Mouse (Mus musculus) adrenal gland, postnatal 25 days (tissue): ENCODE measurements at regions not wholly inside any gene's neighbourhood (a gene's known extent, or its start where the extent isn't known, plus 50 kb on each side); places are given as distances from the start of the nearest gene placed in this dataset.

Experiments
- DNase-seq: peaks from one replicate; pipeline ENCODE4 v3.0.0; 2021; ENCODE audit warnings: mixed read lengths

- no peak for DNase-seq
These were observed 601.0 kb upstream of the Nrp1 start for GRCm38 (mm10) chr8:127757396-127757795.

DNA sequence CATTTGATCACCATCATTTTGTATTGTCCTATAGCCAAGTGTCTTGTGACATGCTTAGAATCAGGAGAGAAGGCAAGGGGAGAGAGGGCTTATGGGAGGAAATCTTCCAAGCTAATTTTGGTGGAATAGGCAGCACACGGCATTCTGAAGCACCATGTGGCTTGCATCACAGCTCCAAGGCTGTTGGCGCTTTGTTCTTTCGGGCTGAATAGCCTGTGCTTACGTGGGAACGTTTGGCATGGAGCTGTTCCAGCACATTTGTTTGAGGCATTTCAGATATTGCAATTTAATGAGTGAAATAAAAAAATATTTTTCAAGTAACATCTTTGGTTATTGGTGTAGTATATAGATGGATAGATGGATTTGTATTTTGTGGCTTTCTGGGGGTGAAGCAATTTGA lies 598.5 kb upstream of the Nrp1 start:
- no peak for DNase-seq

DNA sequence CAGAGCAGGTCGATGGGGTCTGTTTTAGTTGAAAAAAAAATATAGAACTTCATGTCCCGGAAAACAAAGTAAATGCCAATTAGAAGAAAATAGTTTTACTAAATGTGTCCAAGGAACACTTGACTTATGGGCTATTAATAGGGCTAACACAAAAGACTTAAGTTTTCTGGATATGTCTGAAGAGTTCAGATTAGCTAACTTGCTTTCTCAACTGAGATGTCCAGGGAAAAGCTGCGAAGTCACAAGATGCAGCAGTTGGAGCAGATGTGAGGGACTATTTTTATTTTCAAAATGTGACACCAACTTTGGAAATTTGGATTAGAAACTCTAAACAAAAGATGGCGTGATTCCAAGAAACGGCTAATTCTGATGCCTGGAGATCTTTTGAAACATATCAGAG lies 593.2 kb upstream of the Nrp1 start:
- DNase-seq = no peak

DNA sequence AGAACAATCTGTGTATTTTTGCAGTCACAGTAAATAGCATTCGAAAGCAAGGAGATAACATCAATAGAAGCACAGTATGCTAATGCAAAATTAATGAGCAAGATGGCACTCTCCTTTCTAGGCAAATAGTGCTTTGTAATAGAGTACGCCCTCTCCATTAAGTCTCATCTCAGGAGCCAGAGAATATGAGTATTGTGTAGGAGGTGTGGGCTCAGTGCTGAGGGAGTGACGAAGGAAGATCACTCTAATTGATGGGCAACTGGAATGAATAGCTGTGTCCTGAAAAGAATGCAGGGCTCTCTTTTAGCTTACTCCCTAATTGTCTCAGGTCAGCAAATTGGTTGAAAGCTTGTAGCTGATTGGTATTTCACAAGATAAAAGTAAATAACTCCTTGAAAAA lies 590.1 kb upstream of the Nrp1 start:
- no peak for DNase-seq

- DNase-seq = no peak
These were observed 588.8 kb upstream of the Nrp1 start for GRCm38 (mm10) chr8:127769651-127770050.

DNA sequence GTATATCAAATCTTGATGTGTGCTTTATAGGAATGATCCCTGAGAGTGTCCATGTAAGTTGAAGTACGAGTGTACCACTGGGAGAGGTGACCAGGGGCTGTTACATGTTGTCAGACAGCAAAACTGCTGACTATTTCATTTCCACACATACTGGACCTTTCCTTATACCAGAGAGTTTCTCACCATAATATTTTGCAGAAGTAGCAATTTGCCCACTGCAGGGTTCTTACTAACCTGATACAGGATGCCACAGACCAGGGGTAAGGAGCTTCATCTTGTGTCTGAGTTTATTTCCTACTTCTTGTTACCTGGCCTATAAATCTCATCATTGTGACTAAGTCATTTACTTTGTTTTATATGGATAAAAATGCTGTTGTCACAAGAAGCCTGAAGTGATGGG lies 586.6 kb upstream of the Nrp1 start:
- DNase-seq = no peak

DNA sequence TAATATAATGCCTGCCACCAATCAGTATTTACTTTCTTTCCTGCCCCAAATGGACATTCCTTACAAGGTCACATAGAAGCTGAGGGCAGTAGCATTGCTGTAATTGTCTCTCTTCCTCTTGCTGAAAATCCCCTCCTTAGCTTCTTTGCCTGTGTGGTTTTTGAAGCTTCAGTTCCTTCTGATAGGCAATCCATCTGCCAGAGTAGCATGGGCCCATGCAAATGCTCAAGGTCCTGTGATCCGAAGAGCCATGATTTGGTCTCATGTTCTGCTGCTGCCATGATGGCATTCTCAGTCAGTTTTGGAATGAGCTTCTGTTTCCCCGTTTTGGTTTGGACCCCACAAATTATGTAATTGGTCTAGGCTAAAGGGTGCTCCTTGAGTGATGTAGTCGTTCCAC lies 586.0 kb upstream of the Nrp1 start:
- no peak for DNase-seq

- no peak for DNase-seq
These were observed 585.5 kb upstream of the Nrp1 start for GRCm38 (mm10) chr8:127772917-127773316.

DNA sequence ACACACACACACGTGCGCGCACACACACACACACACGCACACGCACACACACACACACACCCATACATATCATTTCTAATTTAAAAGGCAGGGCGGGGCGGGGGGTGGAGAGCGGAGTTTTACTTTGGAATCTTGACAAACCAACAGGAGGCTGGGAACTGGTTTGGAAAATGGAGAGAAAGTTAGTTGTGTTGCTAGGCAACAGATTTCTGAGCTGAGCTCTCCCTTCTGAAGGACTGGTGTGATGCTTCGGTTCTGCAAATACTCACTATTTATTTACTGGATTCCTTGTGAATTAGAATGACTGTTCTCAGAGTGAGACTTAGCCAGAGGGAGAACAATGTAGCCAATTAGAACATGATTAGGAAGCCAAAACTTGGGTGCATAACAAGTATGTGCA lies 583.8 kb upstream of the Nrp1 start:
- DNase-seq = no peak

- DNase-seq = no peak
These were observed 583.2 kb upstream of the Nrp1 start for GRCm38 (mm10) chr8:127775160-127775559.

DNA sequence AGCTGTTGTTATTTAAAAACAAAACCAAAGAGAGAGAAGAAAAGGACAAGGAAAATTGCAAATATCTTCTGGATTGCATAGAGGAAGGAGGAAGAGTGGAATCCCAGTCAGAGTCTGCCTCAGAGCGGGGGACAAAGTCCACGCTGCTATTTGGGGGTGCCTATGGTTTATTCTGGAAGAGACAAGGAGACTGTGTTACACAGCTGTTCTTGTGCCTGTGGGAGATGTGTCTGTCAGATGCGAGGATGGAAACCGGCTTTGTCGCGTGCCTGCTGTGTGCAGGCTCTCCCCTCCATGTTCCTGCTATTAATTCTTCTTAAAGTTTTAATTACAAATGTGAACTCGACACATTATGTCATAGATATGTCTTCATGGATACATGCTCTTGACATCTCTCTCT lies 582.7 kb upstream of the Nrp1 start:
- DNase-seq = no peak

GRCm38 (mm10) chr8:127778352-127779020 lies 579.9 kb upstream of the Nrp1 start:
- DNase-seq = no peak

- DNase-seq = no peak
These were observed 579.2 kb upstream of the Nrp1 start for GRCm38 (mm10) chr8:127779021-127779689.

DNA sequence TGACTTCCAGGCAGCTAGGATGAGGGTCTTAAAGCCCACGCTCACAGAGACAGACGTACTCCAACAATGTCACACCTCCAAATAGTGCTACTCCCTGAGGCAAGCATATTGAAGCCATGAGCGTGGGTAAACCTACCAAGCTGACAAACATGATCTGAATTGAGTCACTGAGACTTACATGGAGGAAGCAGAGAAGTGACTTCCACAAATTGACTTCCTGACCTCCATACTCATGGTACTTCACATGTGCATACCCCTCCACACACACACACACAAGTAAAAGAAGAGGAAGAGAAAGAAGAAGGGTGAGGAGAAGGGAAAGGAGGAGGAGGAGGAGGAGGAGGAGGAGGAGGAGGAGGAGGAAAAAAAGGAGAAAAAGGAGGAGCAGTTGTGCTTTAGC lies 577.8 kb upstream of the Nrp1 start:
- no peak for DNase-seq

DNA sequence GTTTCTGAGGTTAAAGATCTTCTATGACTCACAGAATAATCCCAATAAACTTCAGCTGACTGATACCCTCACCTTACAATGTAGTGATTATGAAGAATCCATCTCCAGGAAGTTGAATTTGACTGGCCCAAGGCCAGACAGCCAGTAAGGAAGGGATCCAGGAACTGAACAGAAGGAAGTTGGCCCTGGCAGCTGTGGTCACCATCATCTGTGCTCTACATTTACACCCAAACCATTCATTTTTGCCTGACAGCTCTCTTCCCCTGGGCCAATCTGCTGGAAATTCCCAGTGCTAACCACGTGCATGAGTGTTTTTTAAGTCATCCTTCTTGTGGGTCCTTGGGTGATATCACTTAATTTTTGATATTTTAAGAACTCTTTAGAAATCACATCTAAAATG lies 577.4 kb upstream of the Nrp1 start:
- DNase-seq = peak; percentile 3

DNA sequence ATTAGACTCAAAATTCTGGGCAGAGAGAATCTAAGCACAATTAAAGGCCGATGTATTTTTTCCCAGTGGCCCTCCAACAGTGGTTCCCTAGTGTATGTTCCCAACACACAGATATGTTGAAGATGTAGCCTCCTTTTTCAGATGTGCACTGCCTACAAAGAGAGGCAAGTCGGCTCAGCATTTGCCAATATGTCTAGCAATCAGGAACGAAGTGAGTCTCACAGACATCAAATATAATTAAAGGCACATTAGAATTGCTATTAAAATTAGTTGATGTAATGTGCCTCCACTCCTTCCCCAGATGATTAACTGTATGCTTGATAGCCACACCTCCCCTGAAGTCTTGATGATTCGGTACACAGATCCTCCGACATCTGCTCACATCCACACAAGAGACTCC lies 565.8 kb upstream of the Nrp1 start:
- no peak for DNase-seq

DNA sequence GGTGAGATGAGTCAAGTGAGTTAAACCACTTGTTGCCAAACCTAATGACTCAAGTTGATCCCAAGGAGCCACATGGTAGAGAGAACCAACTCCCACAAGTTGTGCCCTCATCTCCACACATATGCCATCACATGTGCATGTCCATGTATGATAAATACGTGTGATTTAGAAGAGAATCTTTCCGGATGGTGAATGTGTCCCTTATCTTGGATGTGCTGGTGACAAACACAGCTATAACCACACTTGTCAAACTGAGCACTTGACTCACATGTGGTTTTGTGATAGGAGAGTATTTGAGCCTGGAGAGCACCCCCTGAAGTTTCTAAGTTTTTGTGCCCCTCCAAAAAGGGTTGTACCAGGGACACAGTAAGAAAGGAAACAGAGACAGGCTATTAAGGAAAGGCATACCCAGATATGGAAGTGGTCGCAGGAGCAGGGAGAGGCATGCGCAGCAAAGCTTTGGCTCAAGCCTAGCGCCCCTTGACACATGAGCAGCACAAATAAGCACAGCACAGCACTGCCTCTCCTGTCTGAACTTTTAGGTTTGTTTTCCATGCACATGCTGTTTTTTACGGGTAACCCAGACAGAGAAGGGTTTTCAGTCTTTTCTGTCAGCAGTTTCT lies 558.4 kb upstream of the Nrp1 start:
- DNase-seq = no peak

- DNase-seq = no peak
These were observed 556.3 kb upstream of the Nrp1 start for GRCm38 (mm10) chr8:127802136-127802535.

DNA sequence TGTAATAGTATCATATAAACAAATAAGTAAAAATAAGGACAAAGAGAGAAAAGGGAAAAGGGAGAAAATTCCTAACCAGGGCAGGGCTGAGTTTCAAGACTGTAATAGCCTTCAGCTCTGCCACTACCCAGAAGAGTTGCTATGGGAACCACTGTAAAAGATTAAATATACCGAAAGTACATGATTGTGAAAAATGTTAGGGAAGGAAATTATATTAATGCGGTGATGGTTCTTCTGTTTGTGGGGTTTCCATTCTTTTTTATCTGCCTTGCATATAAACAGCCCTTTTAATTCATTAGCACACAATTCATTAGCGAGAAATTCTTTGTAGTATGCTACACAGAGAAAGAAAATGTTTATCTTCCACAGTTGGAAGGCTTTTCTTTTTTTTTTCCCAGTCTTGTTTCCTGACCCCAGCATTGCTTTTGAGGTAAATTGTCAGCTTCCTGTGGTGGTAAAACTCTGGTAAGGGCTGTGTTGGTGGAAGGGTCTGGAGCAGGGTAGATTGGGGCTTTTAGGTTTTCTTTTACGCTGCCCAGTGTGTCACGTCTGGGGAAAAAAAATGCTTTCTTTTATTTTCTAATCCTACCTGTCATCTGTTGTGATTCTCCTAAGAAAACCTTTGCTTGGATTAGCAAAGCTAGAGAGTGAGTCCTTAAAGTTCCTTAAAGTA lies 555.6 kb upstream of the Nrp1 start:
- DNase-seq = no peak

- no peak for DNase-seq
These were observed 548.9 kb upstream of the Nrp1 start for GRCm38 (mm10) chr8:127809203-127810155.

DNA sequence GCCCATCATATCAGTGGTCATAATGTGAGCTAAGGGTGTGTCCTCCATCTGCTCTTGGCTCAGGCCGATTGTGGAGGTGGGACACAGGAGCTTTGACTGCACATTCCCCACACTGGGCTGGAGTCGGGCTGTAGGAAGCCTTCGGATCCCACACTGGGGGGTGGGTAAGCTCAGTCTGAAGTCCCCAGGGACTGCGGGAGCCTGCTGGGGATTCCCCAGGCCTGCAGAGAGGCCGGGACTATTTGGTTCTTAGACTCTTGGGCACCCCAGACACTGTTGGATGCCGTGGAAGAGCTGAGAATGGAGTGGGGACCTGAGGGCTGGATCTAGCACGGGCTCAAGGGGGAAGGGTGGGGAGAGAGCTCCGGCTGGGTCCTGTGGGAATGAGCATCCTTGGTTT lies 547.1 kb upstream of the Nrp1 start:
- DNase-seq = no peak
